Mouse (Mus musculus): ENCODE data around the gene U2af2.

DNA sequence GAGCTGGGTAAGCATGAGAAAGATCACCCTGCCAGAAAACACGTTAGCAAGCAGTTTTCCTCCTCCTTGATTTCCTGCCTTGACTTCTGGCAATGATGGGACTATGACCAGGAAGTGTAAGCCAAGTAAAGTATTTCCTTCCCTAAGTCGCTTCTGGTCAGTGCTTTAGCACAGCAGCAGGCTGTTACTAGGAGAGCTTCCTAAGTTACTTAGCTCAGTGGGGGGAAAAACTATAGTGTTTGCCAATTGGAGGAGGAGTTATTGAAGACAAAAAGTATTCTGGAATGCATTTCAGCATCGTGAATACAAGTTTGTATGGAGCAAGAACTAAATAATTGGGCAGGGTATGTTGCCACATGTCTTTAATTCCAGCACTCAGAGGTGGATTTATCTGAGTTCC, 50.8 kb downstream of the U2af2 start:
- TF ChIP-seq CTCF (IDR thresholded peaks at IDR 0.05; ENCODE audit: low read depth) (no peak), EP300 (IDR thresholded peaks at IDR 0.05; ENCODE audit: low read depth) (no peak)

Data from heart, postnatal 0 days (tissue).